Mouse (Mus musculus): Measurements from ENCODE around the gene Nap1l4. TPM values are rescaled to one million over a fixed set of nuclear protein-coding genes. Genes with fewer than 3 reads are reported as not detected.

Gene Nap1l4
- polyA plus RNA-seq, 1 experiment from 2014 or later, result 61.2 TPM

GRCm38 (mm10) chr7:143495104-143495961, 53.6 kb downstream of the Nap1l4 start:
- H3K4me3 ChIP-seq (ENCODE audit: low read depth, low read length), result no peak overlapping the region
- H3K4me2 ChIP-seq (ENCODE audit: low read depth, low read length), result no peak overlapping the region
- H3K9me3 ChIP-seq (ENCODE audit: low read length), result no peaks in the 10 kb centered on the region
- DNase-seq (no peak), ATAC-seq (no peak)
- H3K36me3 ChIP-seq (replicated peaks; ENCODE audit: insufficient read depth, low read length), result no peaks in the 10 kb centered on the region
- TF ChIP-seq CTCF (IDR thresholded peaks at IDR 0.05; ENCODE audit: low read depth) (no peak), EP300 (IDR thresholded peaks at IDR 0.05; ENCODE audit: low read depth) (no peak)
- no peak overlapping the region for H3K27ac ChIP-seq (ENCODE audit: low read depth)
- no peak overlapping the region for H3K9ac ChIP-seq (replicated peaks)
- H3K27me3 ChIP-seq (ENCODE audit: insufficient read depth, low read length), result peaks cover 4% of the 10 kb centered on the region; the same call in 1 of the 2 replicates
- 31% methylated on average over 8 of the region's 8 CpGs for WGBS (ENCODE audit: insufficient replicate concordance)
- H3K4me1 ChIP-seq (ENCODE audit: insufficient read depth), result peaks cover 14% of the 10 kb centered on the region

- WGBS (ENCODE audit: insufficient replicate concordance), result 72% methylated on average over 6 of the region's 6 CpGs
Measured at GRCm38 (mm10) chr7:143493616-143494126, 55.2 kb downstream of the Nap1l4 start.

GRCm38 (mm10) chr7:143489735-143490134, 59.2 kb downstream of the Nap1l4 start:
- H3K9me3 ChIP-seq (ENCODE audit: low read length), result no peaks in the 10 kb centered on the region
- peaks cover 4% of the 10 kb centered on the region; the same call in 1 of the 2 replicates for H3K4me1 ChIP-seq (ENCODE audit: insufficient read depth)
- ATAC-seq (peak; percentile 93), DNase-seq (no peak)
- H3K9ac ChIP-seq (replicated peaks), result no peak overlapping the region
- peak overlapping the region; percentile 58 for H3K27ac ChIP-seq (ENCODE audit: low read depth)
- no peak overlapping the region for H3K4me3 ChIP-seq (ENCODE audit: low read depth, low read length)
- WGBS (ENCODE audit: insufficient replicate concordance), result 55% methylated on average over 6 of the region's 6 CpGs
- H3K36me3 ChIP-seq (replicated peaks; ENCODE audit: insufficient read depth, low read length), result no peaks in the 10 kb centered on the region
- no peak for TF ChIP-seq CTCF (IDR thresholded peaks at IDR 0.05; ENCODE audit: low read depth)
- no peak for TF ChIP-seq EP300 (IDR thresholded peaks at IDR 0.05; ENCODE audit: low read depth)
- no peaks in the 10 kb centered on the region for H3K27me3 ChIP-seq (ENCODE audit: insufficient read depth, low read length)
- H3K4me2 ChIP-seq (ENCODE audit: low read depth, low read length), result no peak overlapping the region

More at GRCm38 (mm10) chr7:143493616-143494126, 55.2 kb downstream of the Nap1l4 start:
- H3K27me3 ChIP-seq (ENCODE audit: insufficient read depth, low read length), result no peaks in the 10 kb centered on the region
- ATAC-seq (no peak), DNase-seq (no peak)
- H3K9ac ChIP-seq (replicated peaks), result no peak overlapping the region
- peaks cover 18% of the 10 kb centered on the region for H3K4me1 ChIP-seq (ENCODE audit: insufficient read depth)
- no peak overlapping the region for H3K4me2 ChIP-seq (ENCODE audit: low read depth, low read length)
- no peaks in the 10 kb centered on the region for H3K36me3 ChIP-seq (replicated peaks; ENCODE audit: insufficient read depth, low read length)
- no peak for TF ChIP-seq EP300 (IDR thresholded peaks at IDR 0.05; ENCODE audit: low read depth)
- TF ChIP-seq CTCF (IDR thresholded peaks at IDR 0.05; ENCODE audit: low read depth), result no peak
- H3K27ac ChIP-seq (ENCODE audit: low read depth), result no peak overlapping the region
- no peak overlapping the region for H3K4me3 ChIP-seq (ENCODE audit: low read depth, low read length)
- H3K9me3 ChIP-seq (ENCODE audit: low read length), result no peaks in the 10 kb centered on the region

- Histone ChIP-seq H3K27ac (ENCODE audit: low read depth) (no peak overlapping the region), H3K9me3 (ENCODE audit: low read length) (no peaks in the 10 kb centered on the region), H3K27me3 (ENCODE audit: insufficient read depth, low read length) (no peaks in the 10 kb centered on the region), H3K4me2 (ENCODE audit: low read depth, low read length) (no peak overlapping the region), H3K9ac (replicated peaks) (no peak overlapping the region), H3K36me3 (replicated peaks; ENCODE audit: insufficient read depth, low read length) (no peaks in the 10 kb centered on the region), H3K4me3 (ENCODE audit: low read depth, low read length) (no peak overlapping the region), H3K4me1 (ENCODE audit: insufficient read depth) (no peaks in the 10 kb centered on the region; the same call in 1 of the 2 replicates)
- WGBS (ENCODE audit: insufficient replicate concordance), result 20% methylated on average over 6 of the region's 6 CpGs
- no peak for TF ChIP-seq CTCF (IDR thresholded peaks at IDR 0.05; ENCODE audit: low read depth)
- no peak for TF ChIP-seq EP300 (IDR thresholded peaks at IDR 0.05; ENCODE audit: low read depth)
- 0 out of 2 replicates have a peak, but pooled peaks have one; percentile 7 for ATAC-seq
- no peak for DNase-seq
Measured at GRCm38 (mm10) chr7:143482541-143482940, 66.4 kb downstream of the Nap1l4 start.

- 47% methylated on average over 5 of the region's 5 CpGs for WGBS (ENCODE audit: insufficient replicate concordance)
- TF ChIP-seq CTCF (IDR thresholded peaks at IDR 0.05; ENCODE audit: low read depth), result no peak
- no peak for TF ChIP-seq EP300 (IDR thresholded peaks at IDR 0.05; ENCODE audit: low read depth)
- Histone ChIP-seq H3K4me1 (ENCODE audit: insufficient read depth) (no peaks in the 10 kb centered on the region; the same call in 1 of the 2 replicates), H3K4me2 (ENCODE audit: low read depth, low read length) (no peak overlapping the region), H3K27me3 (ENCODE audit: insufficient read depth, low read length) (no peaks in the 10 kb centered on the region), H3K4me3 (ENCODE audit: low read depth, low read length) (no peak overlapping the region), H3K27ac (ENCODE audit: low read depth) (no peak overlapping the region), H3K9me3 (ENCODE audit: low read length) (no peaks in the 10 kb centered on the region), H3K36me3 (replicated peaks; ENCODE audit: insufficient read depth, low read length) (no peaks in the 10 kb centered on the region), H3K9ac (replicated peaks) (no peak overlapping the region)
- DNase-seq, result no peak
- no peak for ATAC-seq
Measured at GRCm38 (mm10) chr7:143481806-143482387, 67.0 kb downstream of the Nap1l4 start.

GRCm38 (mm10) chr7:143480498-143480897, 68.4 kb downstream of the Nap1l4 start:
- TF ChIP-seq EP300 (IDR thresholded peaks at IDR 0.05; ENCODE audit: low read depth), result no peak
- TF ChIP-seq CTCF (IDR thresholded peaks at IDR 0.05; ENCODE audit: low read depth), result peak; percentile 87
- ATAC-seq, result peak; percentile 52; the same call in 1 of the 2 replicates
- no peaks in the 10 kb centered on the region for H3K9me3 ChIP-seq (ENCODE audit: low read length)
- H3K4me3 ChIP-seq (ENCODE audit: low read depth, low read length), result no peak overlapping the region
- H3K9ac ChIP-seq (replicated peaks), result no peak overlapping the region
- no peaks in the 10 kb centered on the region for H3K27me3 ChIP-seq (ENCODE audit: insufficient read depth, low read length)
- WGBS (ENCODE audit: insufficient replicate concordance), result 20% methylated on average over 13 of the region's 13 CpGs
- H3K4me1 ChIP-seq (ENCODE audit: insufficient read depth), result peaks cover 9% of the 10 kb centered on the region
- DNase-seq, result peak; percentile 84
- H3K27ac ChIP-seq (ENCODE audit: low read depth), result no peak overlapping the region
- H3K36me3 ChIP-seq (replicated peaks; ENCODE audit: insufficient read depth, low read length), result no peaks in the 10 kb centered on the region
- no peak overlapping the region for H3K4me2 ChIP-seq (ENCODE audit: low read depth, low read length)
